Mouse (Mus musculus) adrenal gland, postnatal 4 days (tissue): ENCODE measurements around the gene Inpp5d. TPM values are rescaled to one million over a fixed set of nuclear protein-coding genes. Genes with fewer than 3 reads are reported as not detected.
"Not testable (repeated sequence)": the region's sequence is repeated elsewhere in the genome, so short reads cannot be mapped to it uniquely, and the experiment has no call there.

Experiments used
- DNase-seq, 2 experiments: peaks; one replicate each; pipeline ENCODE4 v3.0.0; 2021 to 2022; ENCODE audit warnings: low spot score in 2 of 2, mixed read lengths in 2 of 2
- total RNA-seq, 2 experiments: library from RNA; stranded (reverse); gene quantifications; 2 replicates each; pipeline ENCODE4 v1.2.3; 2021

The Inpp5d gene
- total RNA-seq, 2 experiments from 2014 or later: 21.5 to 22.3 TPM

- no peak for DNase-seq
Measured at GRCm38 (mm10) chr1:87651436-87651835, 31.3 kb downstream of the Inpp5d start.

- DNase-seq: no peak
Measured at GRCm38 (mm10) chr1:87655101-87655500, 35.0 kb downstream of the Inpp5d start.

DNA sequence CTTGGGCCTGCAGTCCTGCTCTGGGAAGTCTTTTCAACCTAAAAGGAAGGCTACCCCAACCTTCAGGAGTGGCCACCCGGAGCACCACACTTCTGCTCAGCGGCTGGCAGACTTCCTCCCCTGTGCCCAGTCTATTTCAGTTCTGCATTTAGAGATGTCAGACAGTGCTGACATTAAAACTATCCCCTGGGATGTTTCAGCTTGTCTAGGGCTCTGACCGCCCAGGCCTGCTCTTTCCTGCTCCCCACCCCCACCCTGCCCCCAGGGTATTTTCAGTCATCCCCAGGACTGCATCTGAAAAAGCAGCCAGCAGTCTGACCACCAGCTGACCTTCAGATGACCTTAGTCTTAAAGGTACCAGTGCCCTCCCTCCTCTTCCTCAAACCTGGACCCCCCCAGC lies 38.0 kb downstream of the Inpp5d start:
- no peak for DNase-seq

- DNase-seq: no peak
Measured at GRCm38 (mm10) chr1:87658485-87658884, 38.4 kb downstream of the Inpp5d start.

DNA sequence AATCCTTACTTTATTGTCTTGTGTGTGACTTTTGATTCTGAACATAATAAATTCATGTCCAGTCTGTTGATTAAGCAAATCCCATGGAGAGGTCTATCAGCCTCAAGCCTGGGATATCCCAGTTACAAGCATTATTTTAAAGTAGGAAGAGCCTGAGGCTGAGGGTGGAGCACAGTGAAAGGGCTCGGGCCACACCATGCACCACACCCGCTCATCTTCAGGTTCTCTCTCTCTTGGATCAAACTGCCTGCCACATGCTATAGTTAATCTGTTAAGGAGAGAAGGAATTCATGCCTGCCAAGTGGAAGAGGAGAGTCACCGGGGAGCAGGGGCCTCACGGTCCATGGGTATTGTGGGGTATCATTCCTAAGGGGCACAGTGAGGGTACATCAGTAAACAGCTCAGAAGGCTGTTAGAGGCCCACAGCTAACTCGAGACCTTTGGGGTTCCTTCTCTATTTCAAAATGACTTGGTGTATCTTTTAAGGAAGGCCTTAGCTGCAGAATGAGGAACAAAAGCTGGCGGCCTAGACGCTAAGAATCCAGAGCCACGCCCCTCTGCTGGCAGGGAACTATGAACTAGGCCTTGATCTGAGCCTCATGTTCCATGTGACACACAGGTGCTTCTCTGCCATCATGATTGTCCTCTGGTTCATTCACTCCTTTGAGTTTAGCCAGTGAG lies 39.0 kb downstream of the Inpp5d start:
- no peak for DNase-seq

GRCm38 (mm10) chr1:87659618-87659960 lies 39.5 kb downstream of the Inpp5d start:
- no peak for DNase-seq

GRCm38 (mm10) chr1:87660740-87661139 lies 40.6 kb downstream of the Inpp5d start:
- DNase-seq: no peak

GRCm38 (mm10) chr1:87663992-87664391 lies 43.9 kb downstream of the Inpp5d start:
- DNase-seq: no peak

DNA sequence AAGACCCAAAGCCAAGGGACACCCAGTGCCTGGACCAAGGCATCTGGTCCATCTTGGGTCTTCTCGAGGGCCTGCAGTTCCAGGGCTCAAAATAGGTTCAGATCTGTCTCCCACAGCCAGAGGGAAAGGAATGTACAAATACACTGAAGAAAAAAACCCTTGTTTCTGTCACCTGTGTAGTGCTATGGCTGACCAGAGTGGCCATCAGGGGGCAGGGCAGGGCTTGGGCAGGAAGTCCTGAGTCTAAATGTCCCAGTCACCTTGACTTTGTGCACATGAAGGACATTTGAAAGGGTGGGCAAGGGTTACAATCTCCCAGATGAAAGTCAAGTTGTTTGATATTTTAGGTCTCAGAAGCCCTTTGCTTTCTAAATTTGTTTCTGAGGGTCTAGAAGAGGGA lies 46.9 kb downstream of the Inpp5d start:
- no peak for DNase-seq

DNA sequence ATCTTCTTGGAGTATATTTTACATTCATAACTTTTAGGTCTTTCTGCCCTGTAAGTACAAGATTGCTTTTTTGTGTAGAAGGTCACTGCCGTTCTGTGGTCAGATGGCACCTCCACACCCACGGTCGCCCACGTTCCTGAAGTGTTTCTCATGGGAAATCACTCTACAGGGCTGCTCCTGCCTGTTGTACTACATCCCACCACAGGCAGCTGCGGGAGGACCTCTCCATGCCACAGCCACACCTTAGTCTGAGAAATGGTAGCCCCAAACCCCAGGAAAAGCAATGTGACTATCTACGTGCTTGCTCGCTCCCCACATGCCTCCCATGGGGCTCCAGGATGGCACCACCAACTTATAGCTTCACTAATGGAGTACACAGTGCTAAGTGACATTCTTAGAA lies 48.2 kb downstream of the Inpp5d start:
- DNase-seq: no peak

GRCm38 (mm10) chr1:87671483-87671882 lies 51.4 kb downstream of the Inpp5d start:
- no peak for DNase-seq

- no peak for DNase-seq
Measured at GRCm38 (mm10) chr1:87673822-87674604, 53.9 kb downstream of the Inpp5d start.

DNA sequence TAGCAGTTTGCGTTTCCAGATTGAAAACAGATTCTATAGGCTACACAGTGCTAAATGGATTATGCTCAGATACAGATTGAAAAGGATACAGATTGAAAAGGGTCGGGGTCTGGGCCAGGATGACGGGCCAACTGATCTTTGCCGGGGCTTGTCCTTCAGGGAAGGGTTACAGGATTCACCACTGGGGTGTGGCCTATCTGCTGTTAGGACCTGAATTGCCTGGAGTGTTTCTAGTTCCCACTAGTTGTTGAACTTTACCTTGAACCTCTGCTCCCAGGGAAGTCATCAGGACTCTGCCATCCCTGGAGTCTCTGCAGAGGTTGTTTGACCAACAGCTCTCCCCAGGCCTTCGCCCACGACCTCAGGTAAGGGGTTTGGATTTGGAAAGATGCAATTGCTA lies 55.9 kb downstream of the Inpp5d start:
- DNase-seq: no peak

DNA sequence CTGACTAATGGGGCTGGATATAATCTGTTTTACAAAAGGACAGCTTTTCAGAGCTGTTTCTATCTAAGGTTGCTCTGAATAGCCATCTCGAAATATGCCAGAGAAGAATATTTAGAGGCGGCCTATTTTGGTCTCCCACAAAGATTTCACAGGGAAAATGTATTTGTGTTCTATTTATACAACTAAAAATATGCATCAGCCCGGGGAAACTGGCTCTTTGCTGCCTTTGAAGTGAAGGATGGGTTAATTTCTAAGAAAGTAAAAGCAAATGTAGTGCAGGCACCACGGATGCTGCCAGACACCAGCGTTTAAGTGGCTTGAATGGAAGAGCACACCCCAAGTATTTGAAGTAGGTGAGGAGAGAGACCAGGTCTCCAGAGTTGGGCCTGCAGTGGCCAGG lies 59.0 kb downstream of the Inpp5d start:
- no peak for DNase-seq

- DNase-seq: no peak
Measured at GRCm38 (mm10) chr1:87680950-87681349, 60.8 kb downstream of the Inpp5d start.

GRCm38 (mm10) chr1:87682473-87682872 lies 62.4 kb downstream of the Inpp5d start:
- DNase-seq: not testable (repeated sequence)

DNA sequence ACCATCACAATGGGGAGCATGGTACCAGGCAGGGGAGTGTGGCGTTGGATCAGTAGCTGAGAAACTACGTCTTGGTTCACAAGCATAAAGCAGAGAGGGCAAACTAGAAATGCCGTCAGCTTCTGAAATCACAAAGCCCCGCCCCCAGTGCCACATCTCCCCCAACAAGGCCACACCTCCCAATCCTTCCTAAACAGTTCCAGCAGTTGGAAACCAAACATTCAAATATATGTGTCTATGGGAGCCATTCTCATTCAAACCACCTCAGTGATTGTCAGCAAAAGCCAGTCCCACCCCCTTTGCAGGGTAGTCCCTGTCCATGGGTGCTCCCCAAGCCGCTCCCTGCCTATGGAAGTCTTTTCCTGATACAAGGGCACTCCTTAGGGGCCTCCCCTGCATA lies 64.0 kb downstream of the Inpp5d start:
- DNase-seq: no peak

- no peak for DNase-seq
Measured at GRCm38 (mm10) chr1:87684791-87685190, 64.7 kb downstream of the Inpp5d start.

DNA sequence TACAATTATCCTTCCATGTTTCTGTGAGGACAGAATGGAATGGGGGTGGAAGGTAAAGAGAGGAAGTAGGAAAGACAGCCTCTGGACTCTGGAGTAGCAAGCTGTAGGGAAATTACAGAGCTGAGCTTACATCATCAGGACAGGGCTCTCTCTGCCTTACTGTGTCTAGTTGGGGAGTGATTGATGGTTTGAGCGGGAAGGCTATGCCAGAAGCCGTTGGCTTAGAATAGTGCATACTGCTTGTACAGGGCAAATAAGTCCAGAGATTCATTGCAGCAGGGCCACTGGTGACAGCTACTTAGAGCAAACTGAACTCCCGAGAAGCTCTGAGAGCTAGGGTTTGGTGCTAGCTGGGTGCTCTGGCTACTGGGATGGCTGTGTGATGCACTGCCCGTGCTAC lies 66.2 kb downstream of the Inpp5d start:
- DNase-seq: no peak

DNA sequence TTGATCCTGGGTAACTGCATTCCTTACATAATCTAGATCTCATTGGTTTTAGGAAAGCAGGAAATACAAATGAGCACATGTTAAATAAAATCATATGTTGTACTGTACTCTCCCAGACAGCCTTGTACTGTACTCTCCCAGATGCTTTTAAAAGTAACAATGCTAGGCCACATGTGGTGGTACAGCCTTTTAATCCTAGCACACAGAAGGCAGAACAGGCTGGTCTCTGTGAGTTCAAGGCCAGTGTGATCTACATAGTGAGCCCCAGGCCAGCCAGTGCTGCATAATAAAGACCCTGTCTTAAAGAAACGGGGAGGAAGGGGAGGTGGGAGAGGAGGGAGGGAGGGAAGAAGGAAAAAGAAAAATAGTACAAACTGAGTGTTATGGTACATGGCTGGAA lies 66.9 kb downstream of the Inpp5d start:
- no peak for DNase-seq

DNA sequence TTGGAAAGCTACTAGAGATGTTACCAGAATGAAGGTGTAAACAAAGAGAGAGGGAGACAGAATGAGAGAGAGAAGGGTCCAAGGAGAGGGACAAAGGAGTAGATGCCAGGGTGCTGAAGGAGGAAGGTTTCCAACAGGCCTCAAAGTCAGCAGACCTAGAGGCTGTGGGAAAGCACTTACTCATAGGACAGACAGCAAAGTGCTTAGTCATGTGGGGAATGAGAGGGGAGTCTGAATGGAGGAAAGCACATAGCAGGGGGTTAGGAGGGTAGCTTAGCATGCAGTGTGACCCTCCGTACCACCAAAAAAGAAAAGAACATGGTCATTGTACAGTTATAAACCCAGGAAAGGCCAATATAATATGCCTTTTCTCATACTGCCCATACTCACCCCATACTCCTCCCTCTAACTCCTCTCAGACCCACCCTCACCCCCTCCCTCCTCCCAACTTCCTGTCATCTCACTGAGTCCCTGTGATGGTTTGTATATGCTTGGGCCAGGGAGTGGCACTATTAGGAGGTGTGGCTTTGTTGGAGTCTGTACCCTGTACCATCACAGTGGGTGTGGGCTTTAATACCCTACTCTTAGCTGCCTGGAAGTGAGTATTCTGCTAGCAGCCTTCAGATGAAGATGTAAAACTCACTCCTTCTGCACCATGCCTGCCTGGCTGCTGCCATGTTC lies 69.7 kb downstream of the Inpp5d start:
- DNase-seq: no peak

DNA sequence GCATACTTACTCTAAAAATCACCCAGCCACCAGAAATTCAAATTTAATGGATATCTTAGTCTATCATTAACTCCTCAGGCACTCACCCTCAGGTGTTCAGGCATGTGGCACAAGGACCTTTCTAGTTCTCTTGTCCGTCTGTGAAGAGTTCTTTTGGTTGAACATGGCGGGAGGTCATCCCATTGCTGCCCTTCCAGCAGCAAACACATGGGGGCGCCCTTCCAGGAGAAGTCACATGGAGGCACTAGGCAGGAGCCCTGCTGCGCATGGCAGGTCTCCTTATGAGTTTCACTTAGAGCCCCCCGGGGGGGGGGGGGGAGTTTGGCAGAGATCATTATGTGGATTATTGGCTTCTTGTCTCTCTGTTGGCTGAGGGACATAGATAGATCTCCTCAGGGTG lies 76.2 kb downstream of the Inpp5d start:
- DNase-seq: no peak
